ENCODE assay signal across 25 mouse cellular contexts in the genomic region with DNA sequence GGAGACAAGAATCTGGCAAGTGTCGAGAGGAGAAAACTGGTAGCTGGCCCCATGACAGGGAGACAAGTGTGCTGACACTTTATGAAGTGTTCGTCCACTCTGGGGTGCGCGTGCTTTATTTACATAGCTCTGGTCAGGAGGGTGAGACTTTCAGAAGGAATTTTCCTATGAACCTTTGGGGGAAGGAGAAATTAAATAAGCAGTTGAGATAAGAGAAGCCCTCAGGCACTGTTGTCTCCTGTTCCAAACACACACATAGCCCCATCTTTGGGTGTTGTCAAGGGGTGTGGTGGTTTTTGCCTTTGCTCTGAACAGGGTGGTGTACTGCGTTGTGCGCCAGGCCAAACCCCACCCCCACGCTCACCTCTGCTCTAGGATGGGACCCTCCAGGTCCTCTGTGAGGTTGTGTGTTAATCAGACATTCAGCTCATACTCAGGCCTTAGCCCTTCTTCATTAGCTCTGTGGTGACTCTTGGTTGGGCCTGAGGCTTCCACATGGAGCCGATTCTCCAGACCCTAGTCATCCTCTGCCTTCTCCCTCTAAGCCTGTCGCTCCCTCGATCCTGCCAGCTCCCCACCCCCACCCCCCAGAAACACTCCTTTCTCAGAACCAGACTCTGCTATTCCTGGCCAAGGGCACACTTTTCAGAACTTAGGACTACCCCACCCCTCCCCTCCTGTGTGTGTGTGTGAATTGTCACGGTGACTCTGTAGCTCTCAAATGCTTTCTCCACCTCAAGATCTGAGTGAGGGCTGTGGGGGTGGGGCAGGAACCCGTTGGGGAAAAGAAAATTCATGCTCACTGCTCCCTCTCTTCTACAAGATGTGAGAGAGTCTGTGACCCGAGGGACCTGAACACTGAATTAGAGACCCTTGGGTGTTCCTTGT. TPM values are rescaled to one million over a fixed set of nuclear protein-coding genes. Genes with fewer than 3 reads are reported as not detected.
DNase-seq lines count a peak whose midpoint lies in the region; ATAC-seq and TF ChIP-seq lines count a peak whose summit lies in the region.
"Had no signal": no experiment of that assay in that cellular context is flagged by ENCODE, and none has a peak within 500 bp of the region (broad histone marks: within the 10 kb centered on the region; RNA-seq: fewer than 3 reads in every experiment).

No protein-coding gene starts in this region.

- TF ChIP-seq EP300 in stomach, postnatal 0 days (optimal IDR thresholded peaks at IDR 0.05) = no peak

- H3K4me2 ChIP-seq in lung, embryonic 16.5 days (ENCODE audit: low read depth, low read length) = no peak overlapping the region
- no peak overlapping the region for H3K4me2 ChIP-seq in stomach, postnatal 0 days (replicated peaks; ENCODE audit: low read depth)
- H3K4me2 ChIP-seq: embryonic facial prominence, embryonic 12.5 days; heart, embryonic 12.5 days; hindbrain, embryonic 15.5 days; kidney, embryonic 15.5 days; midbrain, embryonic 13.5 days; neural tube, embryonic 12.5 days had no signal

- H3K9me3 ChIP-seq in lung, embryonic 16.5 days (ENCODE audit: control insufficient read depth, low read length) = no peaks in the 10 kb centered on the region
- no peaks in the 10 kb centered on the region for H3K9me3 ChIP-seq in stomach, postnatal 0 days (ENCODE audit: control insufficient read depth, low read length)
- H3K9me3 ChIP-seq: embryonic facial prominence, embryonic 12.5 days; heart, embryonic 12.5 days; hindbrain, embryonic 15.5 days; kidney, embryonic 15.5 days; midbrain, embryonic 13.5 days; neural tube, embryonic 12.5 days had no signal

- WGBS in lung, embryonic 16.5 days = 32% methylated on average over 13 of the region's 13 CpGs
- whole genome bisulfite sequencing in stomach, postnatal 0 days = 37% methylated on average over 13 of the region's 13 CpGs

- H3K36me3 ChIP-seq in lung, embryonic 16.5 days (ENCODE audit: control insufficient read depth, insufficient read depth, low read length) = no peaks in the 10 kb centered on the region
- H3K36me3 ChIP-seq in stomach, postnatal 0 days (ENCODE audit: control insufficient read depth, insufficient read depth, low read length) = no peaks in the 10 kb centered on the region
- H3K36me3 ChIP-seq: embryonic facial prominence, embryonic 12.5 days; heart, embryonic 12.5 days; hindbrain, embryonic 15.5 days; kidney, embryonic 15.5 days; midbrain, embryonic 13.5 days; neural tube, embryonic 12.5 days had no signal

- peaks cover 26% of the 10 kb centered on the region for H3K4me1 ChIP-seq in lung, embryonic 16.5 days (replicated peaks; ENCODE audit: control insufficient read depth, insufficient read depth, low read length)
- H3K4me1 ChIP-seq in stomach, postnatal 0 days (replicated peaks; ENCODE audit: control insufficient read depth, insufficient read depth) = peaks cover 3% of the 10 kb centered on the region; the same call in 1 of the 2 replicates

- H3K27ac ChIP-seq in gastrocnemius, adult 2 months = peak overlapping the region; percentile 59
- H3K27ac ChIP-seq in lung, embryonic 16.5 days (ENCODE audit: low read length) = no peak overlapping the region
- peak overlapping the region; percentile 84 for H3K27ac ChIP-seq in stomach, postnatal 0 days (replicated peaks)
- H3K27ac ChIP-seq: embryonic facial prominence, embryonic 12.5 days; hindbrain, embryonic 15.5 days; kidney, embryonic 15.5 days; midbrain, embryonic 13.5 days; neural tube, embryonic 12.5 days had no signal

- intact Hi-C loops in gastrocnemius, adult 2 months (cut with DNase I) = no loop called here

- H3K9ac ChIP-seq in lung, embryonic 16.5 days (ENCODE audit: low read length) = no peak overlapping the region
- H3K9ac ChIP-seq in stomach, postnatal 0 days (ENCODE audit: low read length) = no peak overlapping the region
- H3K9ac ChIP-seq: embryonic facial prominence, embryonic 12.5 days; forebrain, postnatal 0 days; heart, embryonic 12.5 days; hindbrain, embryonic 15.5 days; kidney, embryonic 15.5 days; midbrain, embryonic 13.5 days had no signal

- no peak for TF ChIP-seq CTCF in gastrocnemius, adult 2 months (IDR thresholded peaks at IDR 0.05)
- TF ChIP-seq CTCF in stomach, postnatal 0 days (IDR thresholded peaks at IDR 0.05; ENCODE audit: low read depth) = no peak

- ATAC-seq in lung, embryonic 16.5 days (ENCODE audit: low read depth) = peak; percentile 17; the same call in 1 of the 2 replicates
- peak; percentile 18; the same call in 1 of the 2 replicates for ATAC-seq in stomach, postnatal 0 days (ENCODE audit: low FRiP score, low TSS enrichment)
- ATAC-seq: forebrain, postnatal 0 days; midbrain, embryonic 13.5 days had no signal

- no peak overlapping the region for H3K4me3 ChIP-seq in gastrocnemius, adult 2 months
- H3K4me3 ChIP-seq in lung, embryonic 16.5 days (ENCODE audit: low read length) = no peak overlapping the region
- H3K4me3 ChIP-seq in stomach, postnatal 0 days (ENCODE audit: low read depth, low read length) = no peak overlapping the region
- H3K4me3 ChIP-seq: embryonic facial prominence, embryonic 12.5 days; heart, embryonic 12.5 days; hindbrain, embryonic 15.5 days; kidney, embryonic 15.5 days; midbrain, embryonic 13.5 days; neural tube, embryonic 12.5 days had no signal

- H3K27me3 ChIP-seq in lung, embryonic 16.5 days (ENCODE audit: control insufficient read depth, insufficient read depth, low read depth, low read length) = peaks cover 62% of the 10 kb centered on the region
- peaks cover 9% of the 10 kb centered on the region; the same call in 1 of the 2 replicates for H3K27me3 ChIP-seq in stomach, postnatal 0 days (ENCODE audit: control insufficient read depth, insufficient read depth, low read length)

- DNase-seq in gastrocnemius, adult 2 months = no peak
- no peak for DNase-seq in gastrocnemius, postnatal 10 days
- no peak for DNase-seq in lung, postnatal 25 days (ENCODE audit: low spot score)
- peak; percentile 57 for DNase-seq in lung, postnatal 10 days
- DNase-seq in stomach, postnatal 0 days (ENCODE audit: low spot score) = no peak
- DNase-seq in embryo, embryonic 9.5 days (ENCODE audit: extremely low spot score) = no peak
- no peak for DNase-seq in right cerebral cortex, postnatal 25 days
- DNase-seq: cerebellum, adult 11-12 months; cerebellum, postnatal 14 days; forebrain, postnatal 0 days; gastrocnemius, postnatal 36 days; heart, postnatal 14 days; layer of hippocampus, postnatal 36 days; retina, postnatal 1 day; right cerebral cortex, postnatal 4 days had no signal

RNA-seq across cellular contexts. Expression of gene Tnxb, which starts 5.1 kb away (rescaled TPM):
- total RNA-seq in gastrocnemius, adult 2 months (2021) = 10 to 100 TPM; 30.7 to 41.6 TPM
- total RNA-seq in gastrocnemius, postnatal 10 days (2021) = 100 to 1,000 TPM in 1 of 2 experiments, 10 to 100 TPM in 1; 90.2 to 123 TPM
- 0.62 and 1.1 TPM in 2 replicates for polyA plus RNA-seq in lung, embryonic 16.5 days (2015; fragmentation: Nextera tagmentation; extraction: Ambion mirVana)
- polyA plus RNA-seq in stomach, postnatal 0 days (2015; fragmentation: Nextera tagmentation; extraction: Ambion mirVana) = 1.9 and 2.4 TPM in 2 replicates
- polyA plus RNA-seq: limb, embryonic 11.5 days had no signal

RNA-seq across cellular contexts. Expression of gene Atf6b, which starts 28.5 kb away (rescaled TPM):
- 1 to 10 TPM; 7.1 to 9.1 TPM for total RNA-seq in gastrocnemius, adult 2 months (2021)
- 10 to 100 TPM; 12.7 to 14.4 TPM for total RNA-seq in gastrocnemius, postnatal 10 days (2021)
- 77.5 and 80.0 TPM in 2 replicates for polyA plus RNA-seq in lung, embryonic 16.5 days (2015; fragmentation: Nextera tagmentation; extraction: Ambion mirVana)
- polyA plus RNA-seq in stomach, postnatal 0 days (2015; fragmentation: Nextera tagmentation; extraction: Ambion mirVana) = 35.4 and 39.3 TPM in 2 replicates

RNA-seq across cellular contexts. Expression of gene Fkbpl, which starts 30.9 kb away (rescaled TPM):
- 1 to 10 TPM; 4.5 to 9.3 TPM for total RNA-seq in gastrocnemius, adult 2 months (2021)
- total RNA-seq in gastrocnemius, postnatal 10 days (2021) = 1 to 10 TPM; 4.5 to 4.7 TPM
- 15.2 and 17.5 TPM in 2 replicates for polyA plus RNA-seq in lung, embryonic 16.5 days (2015; fragmentation: Nextera tagmentation; extraction: Ambion mirVana)
- polyA plus RNA-seq in stomach, postnatal 0 days (2015; fragmentation: Nextera tagmentation; extraction: Ambion mirVana) = 12.4 and 12.8 TPM in 2 replicates

RNA-seq across cellular contexts. Expression of gene Prrt1, which starts 46.1 kb away (rescaled TPM):
- under 1 TPM; 0.28 to 0.36 TPM for total RNA-seq in gastrocnemius, adult 2 months (2021)
- under 1 TPM; 0.61 to 0.63 TPM for total RNA-seq in gastrocnemius, postnatal 10 days (2021)
- 0.13 and 0.53 TPM in 2 replicates for polyA plus RNA-seq in lung, embryonic 16.5 days (2015; fragmentation: Nextera tagmentation; extraction: Ambion mirVana)
- 0.44 and 0.67 TPM in 2 replicates for polyA plus RNA-seq in stomach, postnatal 0 days (2015; fragmentation: Nextera tagmentation; extraction: Ambion mirVana)
- total RNA-seq: liver, adult 2 months had no signal
- polyA plus RNA-seq: heart, embryonic 12.5 days; liver, embryonic 16.5 days had no signal

RNA-seq across cellular contexts. Expression of gene Ppt2, which starts 47.1 kb away (rescaled TPM):
- total RNA-seq in gastrocnemius, adult 2 months (2021) = 10 to 100 TPM; 40.5 to 42.2 TPM
- total RNA-seq in gastrocnemius, postnatal 10 days (2021) = 10 to 100 TPM; 32.6 to 33.7 TPM
- 21.0 and 23.9 TPM in 2 replicates for polyA plus RNA-seq in lung, embryonic 16.5 days (2015; fragmentation: Nextera tagmentation; extraction: Ambion mirVana)
- 16.5 and 18.7 TPM in 2 replicates for polyA plus RNA-seq in stomach, postnatal 0 days (2015; fragmentation: Nextera tagmentation; extraction: Ambion mirVana)
